Mouse (Mus musculus) forebrain, embryonic 11.5 days (tissue): Measurements from ENCODE around the gene Klf16. TPM values are rescaled to one million over a fixed set of nuclear protein-coding genes. Genes with fewer than 3 reads are reported as not detected.

Source experiments
- ATAC-seq: fragments of 200-750 bp; cut with Nextera tagmentation; replicated peaks from 2 replicates; pipeline ENCODE4 v1.8.0; 2017; ENCODE audit warnings: moderate TSS enrichment; ENCODE audit not compliant: low FRiP score
- DNase-seq: peaks from one replicate; pipeline ENCODE4 v3.0.0-alpha.2; 2017; ENCODE audit warnings: low spot score
- H3K27ac ChIP-seq: fragments of 300-500 bp; sonication (generic); 2 replicates; pipeline ENCODE4 v1.5.1; 2014; ENCODE audit warnings: low read depth, low read length
- H3K27me3 ChIP-seq: fragments of 300-500 bp; sonication (generic); 2 replicates; pipeline ENCODE4 v1.6.1; 2014; ENCODE audit warnings: mild to moderate bottlenecking, low read length, mixed read lengths; ENCODE audit not compliant: control insufficient read depth, insufficient read depth
- H3K36me3 ChIP-seq: fragments of 300-500 bp; sonication (generic); 2 replicates; pipeline ENCODE4 v1.6.1; 2014; ENCODE audit warnings: mild to moderate bottlenecking, low read length, moderate library complexity, mixed read lengths; ENCODE audit not compliant: control insufficient read depth, insufficient read depth
- H3K4me1 ChIP-seq: fragments of 300-500 bp; sonication (generic); replicated peaks from 2 replicates; pipeline ENCODE4 v1.6.1; 2014; ENCODE audit warnings: low read length, mixed read lengths; ENCODE audit not compliant: control insufficient read depth, insufficient read depth
- H3K4me2 ChIP-seq: fragments of 300-500 bp; sonication (generic); 2 replicates; pipeline ENCODE4 v1.6.1; 2014; ENCODE audit warnings: low read depth, mild to moderate bottlenecking, low read length, moderate library complexity, mixed read lengths; ENCODE audit not compliant: severe bottlenecking
- H3K4me3 ChIP-seq: fragments of 300-500 bp; sonication (generic); 2 replicates; pipeline ENCODE4 v1.5.1; 2014; ENCODE audit warnings: low read depth, low read length
- H3K9ac ChIP-seq: fragments of 300-500 bp; sonication (generic); 2 replicates; pipeline ENCODE4 v1.6.1; 2014; ENCODE audit warnings: low read length
- H3K9me3 ChIP-seq: fragments of 300-500 bp; sonication (generic); 2 replicates; pipeline ENCODE4 v1.6.1; 2016; ENCODE audit warnings: low read length, mixed read lengths; ENCODE audit not compliant: control insufficient read depth
- WGBS: fragments of 180-500 bp; shearing (Covaris S2); extraction: QIAGEN DNeasy Blood & Tissue Kit; methylation state at CpG from one replicate; pipeline ENCODE4 v1.1.7; 2014; 5-methylcytosine and 5-hydroxymethylcytosine counted together
- polyA plus RNA-seq: library from polyadenylated mRNA; unstranded; fragments of >200 nt; fragmentation: Nextera tagmentation; extraction: Ambion mirVana; gene quantifications from 2 replicates; pipeline ENCODE4 v1.2.1, GENCODE M21; 2014

Gene Klf16
- polyA plus RNA-seq, 1 experiment from 2014 or later, result 5.9 TPM

- Histone ChIP-seq H3K27ac (no peak overlapping the region), H3K9ac (peak overlapping the region; percentile 91), H3K27me3 (no peaks in the 10 kb centered on the region), H3K9me3 (no peaks in the 10 kb centered on the region), H3K36me3 (no peaks in the 10 kb centered on the region), H3K4me3 (peak overlapping the region; percentile 98), H3K4me2 (peak overlapping the region; percentile 81), H3K4me1 (peaks cover 6% of the 10 kb centered on the region; the same call in 1 of the 2 replicates)
- no peak for ATAC-seq
- DNase-seq, result no peak
- WGBS, result 5% methylated on average over 13 of the region's 13 CpGs
Measured at GRCm38 (mm10) chr10:80560621-80561020, 16.5 kb downstream of the Klf16 start.

DNA sequence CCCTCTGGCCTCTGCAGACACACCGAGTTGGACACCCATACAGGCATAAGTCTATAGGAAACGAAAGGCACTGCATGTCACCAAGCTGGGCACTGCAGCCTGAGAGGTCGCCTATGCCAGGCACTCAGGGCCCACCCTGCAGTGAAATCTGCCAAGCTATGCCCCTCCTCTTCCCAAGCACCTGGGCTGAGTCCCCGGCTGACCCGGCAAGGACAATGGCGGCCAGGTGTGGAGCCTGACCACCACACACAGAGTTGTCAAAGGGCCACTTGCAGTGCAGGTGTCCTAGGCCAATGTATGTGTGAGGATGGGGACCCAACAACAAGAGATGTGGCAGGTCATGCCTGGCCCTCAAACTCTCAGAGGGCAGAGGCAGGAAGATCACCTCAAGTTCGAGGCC is 17.7 kb downstream of the Klf16 start:
- DNase-seq, result no peak
- Histone ChIP-seq H3K9me3 (no peaks in the 10 kb centered on the region), H3K9ac (no peak overlapping the region), H3K27me3 (no peaks in the 10 kb centered on the region), H3K36me3 (no peaks in the 10 kb centered on the region), H3K4me2 (no peak overlapping the region), H3K4me3 (no peak overlapping the region), H3K27ac (no peak overlapping the region), H3K4me1 (peaks cover 6% of the 10 kb centered on the region; the same call in 1 of the 2 replicates)
- ATAC-seq, result no peak
- WGBS, result 91% methylated on average over 7 of the region's 7 CpGs

GRCm38 (mm10) chr10:80557346-80557965 is 19.7 kb downstream of the Klf16 start:
- no peak overlapping the region for H3K4me3 ChIP-seq
- H3K4me1 ChIP-seq, result peaks cover 6% of the 10 kb centered on the region; the same call in 1 of the 2 replicates
- no peaks in the 10 kb centered on the region for H3K9me3 ChIP-seq
- no peaks in the 10 kb centered on the region for H3K27me3 ChIP-seq
- H3K4me2 ChIP-seq, result no peak overlapping the region
- WGBS, result 38% methylated on average over 5 of the region's 5 CpGs
- H3K9ac ChIP-seq, result no peak overlapping the region
- no peak for ATAC-seq
- peak; percentile 88 for DNase-seq
- no peak overlapping the region for H3K27ac ChIP-seq
- no peaks in the 10 kb centered on the region for H3K36me3 ChIP-seq

- ATAC-seq (no peak), DNase-seq (no peak)
- Histone ChIP-seq H3K27me3 (no peaks in the 10 kb centered on the region), H3K27ac (no peak overlapping the region), H3K36me3 (peaks cover 5% of the 10 kb centered on the region; the same call in 1 of the 2 replicates), H3K4me2 (no peak overlapping the region), H3K4me1 (no peaks in the 10 kb centered on the region), H3K9me3 (no peaks in the 10 kb centered on the region), H3K9ac (no peak overlapping the region), H3K4me3 (no peak overlapping the region)
- WGBS, result 85% methylated on average over 6 of the region's 6 CpGs
Measured at GRCm38 (mm10) chr10:80553997-80554396, 23.1 kb downstream of the Klf16 start.

DNA sequence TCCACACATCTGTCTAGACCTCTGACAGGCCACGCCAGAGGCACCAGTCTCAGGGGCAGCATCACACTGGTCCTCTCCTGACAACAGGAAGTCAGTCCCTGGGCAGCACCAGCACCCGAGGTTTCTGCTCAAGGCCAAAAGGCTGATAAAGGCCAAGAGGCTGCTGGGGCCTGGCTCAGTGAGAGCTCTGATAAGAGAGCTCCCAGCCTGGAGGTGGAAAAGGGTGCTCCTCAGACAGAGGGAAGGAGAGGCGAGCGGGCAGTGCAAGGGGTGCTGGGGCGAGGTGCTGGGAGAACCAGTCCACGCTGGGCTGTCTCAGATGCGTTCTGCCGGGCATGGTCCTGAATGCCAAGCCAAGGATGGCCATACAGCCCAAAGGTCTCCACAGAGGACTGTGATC is 23.5 kb downstream of the Klf16 start:
- DNase-seq (no peak), ATAC-seq (no peak)
- H3K4me3 ChIP-seq, result no peak overlapping the region
- no peak overlapping the region for H3K9ac ChIP-seq
- H3K9me3 ChIP-seq, result no peaks in the 10 kb centered on the region
- no peak overlapping the region for H3K4me2 ChIP-seq
- H3K27ac ChIP-seq, result no peak overlapping the region
- 93% methylated on average over 8 of the region's 8 CpGs for WGBS
- H3K4me1 ChIP-seq, result no peaks in the 10 kb centered on the region
- no peaks in the 10 kb centered on the region for H3K27me3 ChIP-seq
- H3K36me3 ChIP-seq, result peaks cover 5% of the 10 kb centered on the region; the same call in 1 of the 2 replicates

- H3K27me3 ChIP-seq, result no peaks in the 10 kb centered on the region
- H3K36me3 ChIP-seq, result peaks cover 8% of the 10 kb centered on the region; the same call in 1 of the 2 replicates
- no peak overlapping the region for H3K4me3 ChIP-seq
- no peak overlapping the region for H3K4me2 ChIP-seq
- DNase-seq (no peak), ATAC-seq (no peak)
- H3K4me1 ChIP-seq, result no peaks in the 10 kb centered on the region
- H3K9ac ChIP-seq, result no peak overlapping the region
- 66% methylated on average over 9 of the region's 9 CpGs for WGBS
- H3K9me3 ChIP-seq, result no peaks in the 10 kb centered on the region
- H3K27ac ChIP-seq, result no peak overlapping the region
Measured at GRCm38 (mm10) chr10:80552364-80552763, 24.8 kb downstream of the Klf16 start.

DNA sequence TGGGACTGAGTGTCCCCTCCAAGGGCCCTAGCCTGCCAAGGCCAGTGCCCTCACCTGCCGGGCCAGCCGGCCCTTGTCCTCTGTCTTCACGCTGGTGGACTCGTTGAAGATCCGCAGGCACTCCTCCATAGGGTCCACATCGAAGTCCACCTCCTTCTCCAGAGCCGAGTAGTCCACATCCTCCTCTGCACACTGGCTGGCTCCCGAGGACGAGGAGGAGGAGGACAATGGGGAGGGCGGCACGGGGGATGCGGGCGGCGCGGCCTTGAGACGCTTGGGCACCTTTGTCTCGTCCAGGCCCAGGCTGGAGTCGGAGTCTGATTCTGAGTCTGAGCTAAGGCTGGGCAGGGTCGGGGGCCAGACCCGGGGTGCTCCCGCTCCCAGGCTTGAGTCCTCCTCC is 27.8 kb downstream of the Klf16 start:
- Histone ChIP-seq H3K27me3 (no peaks in the 10 kb centered on the region), H3K4me2 (no peak overlapping the region), H3K9ac (no peak overlapping the region), H3K4me3 (no peak overlapping the region), H3K27ac (no peak overlapping the region), H3K36me3 (peaks cover 14% of the 10 kb centered on the region; the same call in 1 of the 2 replicates), H3K9me3 (no peaks in the 10 kb centered on the region), H3K4me1 (no peaks in the 10 kb centered on the region)
- 97% methylated on average over 21 of the region's 21 CpGs for WGBS
- DNase-seq (no peak), ATAC-seq (no peak)

DNA sequence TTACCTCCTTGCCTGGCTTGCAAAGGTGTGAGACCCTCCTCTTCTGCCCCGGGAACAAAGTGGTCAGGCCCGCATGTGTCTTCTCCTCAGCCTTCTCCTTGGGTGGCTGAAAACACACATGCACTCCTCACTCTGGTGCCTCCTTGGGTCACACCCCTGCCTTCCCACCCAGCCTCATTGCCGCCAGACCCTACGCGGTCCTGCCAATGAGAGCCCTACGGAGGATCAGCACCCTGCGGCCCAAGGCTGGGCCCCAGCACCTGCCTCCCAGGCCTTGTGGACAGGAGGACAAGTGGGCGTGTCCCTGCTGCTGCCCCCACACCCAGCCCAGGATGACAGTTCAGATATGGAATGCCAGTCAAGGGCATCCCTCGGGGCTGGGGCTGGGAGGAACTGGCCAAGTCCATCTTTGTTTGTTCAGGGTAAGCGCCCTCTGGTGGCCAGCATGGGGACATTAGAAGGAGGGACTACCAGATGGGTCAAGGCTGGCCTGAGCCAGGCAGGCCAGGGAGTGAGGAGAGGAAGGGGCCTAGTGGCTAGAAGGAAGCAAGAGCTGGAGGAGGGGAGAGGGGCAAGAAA is 28.6 kb downstream of the Klf16 start:
- no peaks in the 10 kb centered on the region for H3K4me1 ChIP-seq
- H3K4me3 ChIP-seq, result no peak overlapping the region
- no peaks in the 10 kb centered on the region for H3K27me3 ChIP-seq
- peaks cover 19% of the 10 kb centered on the region; the same call in 1 of the 2 replicates for H3K36me3 ChIP-seq
- no peaks in the 10 kb centered on the region for H3K9me3 ChIP-seq
- no peak overlapping the region for H3K4me2 ChIP-seq
- no peak overlapping the region for H3K9ac ChIP-seq
- H3K27ac ChIP-seq, result no peak overlapping the region
- ATAC-seq (0 out of 2 replicates have a peak, but pooled peaks have one; percentile 47), DNase-seq (peak; percentile 86)
- 76% methylated on average over 10 of the region's 10 CpGs for WGBS

- Histone ChIP-seq H3K4me1 (no peaks in the 10 kb centered on the region), H3K27ac (no peak overlapping the region), H3K4me3 (no peak overlapping the region), H3K4me2 (no peak overlapping the region), H3K27me3 (no peaks in the 10 kb centered on the region), H3K9me3 (no peaks in the 10 kb centered on the region), H3K36me3 (peaks cover 19% of the 10 kb centered on the region), H3K9ac (no peak overlapping the region)
- ATAC-seq (no peak), DNase-seq (no peak)
- 92% methylated on average over 15 of the region's 15 CpGs for WGBS
Measured at GRCm38 (mm10) chr10:80547539-80547938, 29.6 kb downstream of the Klf16 start.
